Mouse (Mus musculus) hindbrain, embryonic 13.5 days (tissue): Measurements from ENCODE around the gene H2-T24. TPM values are rescaled to one million over a fixed set of nuclear protein-coding genes. Genes with fewer than 3 reads are reported as not detected.

Experiments
- ATAC-seq: fragments of 200-750 bp; cut with Nextera tagmentation; 2 replicates; pipeline ENCODE4 v1.8.0; 2017; ENCODE audit warnings: moderate TSS enrichment; ENCODE audit not compliant: low FRiP score
- H3K27ac ChIP-seq: fragments of 300-500 bp; sonication (generic); 2 replicates; pipeline ENCODE4 v1.5.1; 2015; ENCODE audit warnings: inconsistent platforms, mild to moderate bottlenecking, moderate library complexity
- H3K27me3 ChIP-seq: fragments of 300-500 bp; sonication (generic); 2 replicates; pipeline ENCODE4 v1.6.1; 2015; ENCODE audit warnings: mild to moderate bottlenecking, inconsistent platforms
- H3K36me3 ChIP-seq: fragments of 300-500 bp; sonication (generic); 2 replicates; pipeline ENCODE4 v1.6.1; 2015; ENCODE audit warnings: mild to moderate bottlenecking, inconsistent platforms
- H3K4me1 ChIP-seq: fragments of 300-500 bp; sonication (generic); replicated peaks from 2 replicates; pipeline ENCODE4 v1.6.1; 2015; ENCODE audit warnings: inconsistent platforms
- H3K4me2 ChIP-seq: fragments of 300-500 bp; sonication (generic); 2 replicates; pipeline ENCODE4 v1.6.1; 2015; ENCODE audit warnings: inconsistent platforms, mild to moderate bottlenecking, moderate library complexity
- H3K4me3 ChIP-seq: fragments of 300-500 bp; sonication (generic); 2 replicates; pipeline ENCODE4 v1.5.1; 2015; ENCODE audit warnings: mild to moderate bottlenecking, inconsistent platforms
- H3K9ac ChIP-seq: fragments of 300-500 bp; sonication (generic); 2 replicates; pipeline ENCODE4 v1.6.1; 2015; ENCODE audit warnings: mild to moderate bottlenecking, inconsistent platforms
- H3K9me3 ChIP-seq: fragments of 300-500 bp; sonication (generic); 2 replicates; pipeline ENCODE4 v1.6.1; 2016; ENCODE audit warnings: inconsistent platforms
- WGBS: fragments of 180-500 bp; shearing (Covaris S2); methylation state at CpG from one replicate; pipeline ENCODE4 v1.1.7; 2015; 5-methylcytosine and 5-hydroxymethylcytosine counted together
- polyA plus RNA-seq: library from polyadenylated mRNA; unstranded; fragments of >200 nt; fragmentation: Nextera tagmentation; extraction: Ambion mirVana; gene quantifications from 2 replicates; pipeline ENCODE4 v1.2.1, GENCODE M21; 2015

Gene H2-T24
- polyA plus RNA-seq, 1 experiment from 2014 or later, result 8.8 TPM

- Histone ChIP-seq H3K27me3 (no peaks in the 10 kb centered on the region), H3K4me1 (peaks cover 29% of the 10 kb centered on the region), H3K4me2 (no peak overlapping the region), H3K27ac (no peak overlapping the region), H3K4me3 (no peak overlapping the region), H3K9me3 (no peaks in the 10 kb centered on the region), H3K9ac (no peak overlapping the region), H3K36me3 (no peaks in the 10 kb centered on the region)
- ATAC-seq, result peak; percentile 57
- WGBS, result 1% methylated on average over 11 of the region's 11 CpGs
These were observed 23.4 kb downstream of the H2-T24 start for GRCm38 (mm10) chr17:35996949-35997348.

- 4% methylated on average over 14 of the region's 14 CpGs for WGBS
These were observed 25.5 kb downstream of the H2-T24 start for GRCm38 (mm10) chr17:35994879-35995240.

GRCm38 (mm10) chr17:35994175-35994878 is 26.0 kb downstream of the H2-T24 start:
- peak; percentile 75 for ATAC-seq
- no peaks in the 10 kb centered on the region for H3K27me3 ChIP-seq

More at GRCm38 (mm10) chr17:35994879-35995240, 25.5 kb downstream of the H2-T24 start:
- Histone ChIP-seq H3K27ac (peak overlapping the region; percentile 73), H3K36me3 (peaks cover 1% of the 10 kb centered on the region), H3K9ac (peak overlapping the region; percentile 80), H3K27me3 (no peaks in the 10 kb centered on the region), H3K9me3 (no peaks in the 10 kb centered on the region), H3K4me2 (peak overlapping the region; percentile 66), H3K4me1 (peaks cover 29% of the 10 kb centered on the region), H3K4me3 (peak overlapping the region; percentile 59)
- no peak for ATAC-seq

GRCm38 (mm10) chr17:35993675-35994074 is 26.7 kb downstream of the H2-T24 start:
- H3K27me3 ChIP-seq, result no peaks in the 10 kb centered on the region
- peak overlapping the region; percentile 66 for H3K4me2 ChIP-seq
- 9% methylated on average over 17 of the region's 17 CpGs for WGBS
- peak; percentile 77 for ATAC-seq
- H3K4me1 ChIP-seq, result peaks cover 29% of the 10 kb centered on the region
- H3K9ac ChIP-seq, result no peak overlapping the region
- no peaks in the 10 kb centered on the region for H3K9me3 ChIP-seq
- peaks cover 13% of the 10 kb centered on the region for H3K36me3 ChIP-seq
- peak overlapping the region; percentile 59; the same call in 1 of the 2 replicates for H3K4me3 ChIP-seq
- H3K27ac ChIP-seq, result peak overlapping the region; percentile 73; the same call in 1 of the 2 replicates

More at GRCm38 (mm10) chr17:35994175-35994878, 26.0 kb downstream of the H2-T24 start:
- H3K4me3 ChIP-seq, result peak overlapping the region; percentile 59
- peaks cover 6% of the 10 kb centered on the region for H3K36me3 ChIP-seq
- WGBS, result 5% methylated on average over 31 of the region's 31 CpGs
- H3K4me2 ChIP-seq, result peak overlapping the region; percentile 66
- peaks cover 29% of the 10 kb centered on the region for H3K4me1 ChIP-seq
- no peaks in the 10 kb centered on the region for H3K9me3 ChIP-seq
- peak overlapping the region; percentile 80 for H3K9ac ChIP-seq
- H3K27ac ChIP-seq, result peak overlapping the region; percentile 73

- no peak overlapping the region for H3K9ac ChIP-seq
- no peaks in the 10 kb centered on the region for H3K9me3 ChIP-seq
- peaks cover 32% of the 10 kb centered on the region for H3K36me3 ChIP-seq
- H3K4me1 ChIP-seq, result peaks cover 18% of the 10 kb centered on the region
- H3K27ac ChIP-seq, result no peak overlapping the region
- H3K27me3 ChIP-seq, result no peaks in the 10 kb centered on the region
- ATAC-seq, result no peak
- no peak overlapping the region for H3K4me3 ChIP-seq
- no peak overlapping the region for H3K4me2 ChIP-seq
- WGBS, result 56% methylated on average over 10 of the region's 10 CpGs
These were observed 28.6 kb downstream of the H2-T24 start for GRCm38 (mm10) chr17:35991781-35992180.

- Histone ChIP-seq H3K27me3 (no peaks in the 10 kb centered on the region), H3K27ac (no peak overlapping the region), H3K4me3 (no peak overlapping the region), H3K9ac (peak overlapping the region; percentile 93; the same call in 1 of the 2 replicates), H3K4me2 (no peak overlapping the region), H3K36me3 (peaks cover 53% of the 10 kb centered on the region), H3K4me1 (peaks cover 24% of the 10 kb centered on the region), H3K9me3 (no peaks in the 10 kb centered on the region)
- whole genome bisulfite sequencing, result 90% methylated on average over 9 of the region's 9 CpGs
- ATAC-seq, result no peak
These were observed 38.6 kb downstream of the H2-T24 start for GRCm38 (mm10) chr17:35981776-35982175.

- under 1% methylated on average over 25 of the region's 29 CpGs for WGBS
- Histone ChIP-seq H3K27ac (peak overlapping the region; percentile 95), H3K9me3 (no peaks in the 10 kb centered on the region), H3K9ac (peak overlapping the region; percentile 93), H3K4me1 (peaks cover 24% of the 10 kb centered on the region), H3K27me3 (no peaks in the 10 kb centered on the region), H3K4me3 (peak overlapping the region; percentile 91), H3K4me2 (peak overlapping the region; percentile 70), H3K36me3 (peaks cover 44% of the 10 kb centered on the region)
- peak; percentile 41 for ATAC-seq
These were observed 40.0 kb downstream of the H2-T24 start for GRCm38 (mm10) chr17:35980363-35980754.

- H3K4me3 ChIP-seq, result peak within 1 kb of the TSS; percentile 91
- H3K9me3 ChIP-seq, result no peaks in the 10 kb centered on the region
- under 1% methylated on average over 93 of the region's 109 CpGs for WGBS
- peak within 1 kb of the TSS; percentile 95 for H3K27ac ChIP-seq
- no peaks in the 10 kb centered on the region for H3K27me3 ChIP-seq
- H3K4me2 ChIP-seq, result peak within 1 kb of the TSS; percentile 70
- peak; percentile 79 for ATAC-seq
- H3K9ac ChIP-seq, result peak within 1 kb of the TSS; percentile 93
- H3K36me3 ChIP-seq, result peaks cover 41% of the 10 kb centered on the region
- peaks cover 24% of the 10 kb centered on the region for H3K4me1 ChIP-seq
These were observed 40.7 kb downstream of the H2-T24 start, which contains the start of the genes Gnl1 and Prr3 for GRCm38 (mm10) chr17:35979401-35980362. Gnl1 (plus strand) TSS chr17:35979851. Prr3 (minus strand) TSS chr17:35980236.

GRCm38 (mm10) chr17:35978811-35979400 is 41.5 kb downstream of the H2-T24 start:
- Histone ChIP-seq H3K4me2 (peak overlapping the region; percentile 70), H3K27ac (peak overlapping the region; percentile 95), H3K9ac (peak overlapping the region; percentile 93), H3K4me3 (peak overlapping the region; percentile 91), H3K9me3 (no peaks in the 10 kb centered on the region), H3K27me3 (no peaks in the 10 kb centered on the region), H3K36me3 (peaks cover 41% of the 10 kb centered on the region), H3K4me1 (peaks cover 24% of the 10 kb centered on the region)
- under 1% methylated on average over 41 of the region's 41 CpGs for WGBS
- peak; percentile 88 for ATAC-seq

GRCm38 (mm10) chr17:35972131-35972530 is 48.2 kb downstream of the H2-T24 start:
- H3K9me3 ChIP-seq, result no peaks in the 10 kb centered on the region
- no peak overlapping the region for H3K4me3 ChIP-seq
- H3K36me3 ChIP-seq, result peaks cover 36% of the 10 kb centered on the region
- ATAC-seq, result no peak
- no peak overlapping the region for H3K27ac ChIP-seq
- H3K9ac ChIP-seq, result no peak overlapping the region
- H3K27me3 ChIP-seq, result no peaks in the 10 kb centered on the region
- H3K4me2 ChIP-seq, result no peak overlapping the region
- WGBS, result 81% methylated on average over 1 of the region's 1 CpGs
- peaks cover 27% of the 10 kb centered on the region for H3K4me1 ChIP-seq

- Histone ChIP-seq H3K4me1 (peaks cover 27% of the 10 kb centered on the region), H3K9me3 (no peaks in the 10 kb centered on the region), H3K9ac (peak within 1 kb of the TSS; percentile 90), H3K4me2 (peak within 1 kb of the TSS; percentile 91), H3K4me3 (peak within 1 kb of the TSS; percentile 82), H3K27ac (peak within 1 kb of the TSS; percentile 83), H3K36me3 (peaks cover 42% of the 10 kb centered on the region), H3K27me3 (no peaks in the 10 kb centered on the region)
- WGBS, result under 1% methylated on average over 68 of the region's 68 CpGs
- peak; percentile 96 for ATAC-seq
These were observed 50.7 kb downstream of the H2-T24 start, which contains the start of gene Abcf1 for GRCm38 (mm10) chr17:35969418-35970389. Abcf1 (minus strand) TSS chr17:35969761.
